Mouse (Mus musculus) c-Kit-positive CD71-positive TER-119-negative erythroid progenitor cells, embryonic 14.5 days (primary cell): ENCODE data around the gene Npc2.

Experiments
- DNase-seq: peaks from one replicate; pipeline ENCODE4 v3.0.0-alpha.2; 2013; ENCODE audit warnings: low read depth

Gene Npc2

DNA sequence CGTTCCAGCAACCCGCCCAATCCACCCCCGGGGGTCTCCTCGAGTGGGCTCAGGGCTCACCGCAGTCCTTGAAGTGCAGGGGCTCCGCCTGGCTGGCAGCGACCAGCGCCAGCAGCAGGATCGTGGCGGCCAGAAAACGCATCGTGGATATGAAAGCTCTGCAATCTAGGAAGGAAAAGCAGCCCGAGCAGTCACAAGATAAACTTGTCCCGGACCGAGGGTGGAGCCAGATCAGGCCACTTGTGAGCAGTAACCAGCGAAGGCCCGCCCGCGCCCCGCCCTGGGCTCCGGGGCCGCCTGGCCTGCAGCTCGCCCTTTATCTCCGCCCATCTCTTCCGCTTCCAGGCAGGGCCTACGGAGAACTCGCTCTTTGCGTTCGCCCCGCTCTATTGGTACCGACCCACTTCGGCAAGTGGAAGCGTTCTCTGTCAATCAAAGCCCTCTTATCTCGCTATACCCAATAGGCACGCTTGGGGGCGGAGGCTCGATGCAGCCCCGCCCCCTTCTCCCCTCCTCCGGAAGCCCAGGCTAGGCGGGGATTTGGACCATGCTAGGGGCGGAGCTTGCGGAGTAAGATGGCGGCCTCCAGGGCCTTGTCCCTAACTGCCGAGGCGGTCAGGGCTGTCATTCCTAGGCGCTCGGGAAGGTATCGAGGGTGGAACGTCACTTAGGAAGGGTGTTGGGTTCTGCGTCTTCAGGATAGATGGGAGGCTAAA is at the start of gene Npc2, which contains the start of gene Isca2:
Gene Npc2 (minus strand): TSS at position 427 of the 716 bp plus-strand sequence.
Gene Isca2 (plus strand): TSS at position 526 of the 716 bp plus-strand sequence.
- peak; percentile 97 for DNase-seq

GRCm38 (mm10) chr12:84819236-84820168 is 46.5 kb upstream of the Npc2 start:
- peak; percentile 58 for DNase-seq

DNA sequence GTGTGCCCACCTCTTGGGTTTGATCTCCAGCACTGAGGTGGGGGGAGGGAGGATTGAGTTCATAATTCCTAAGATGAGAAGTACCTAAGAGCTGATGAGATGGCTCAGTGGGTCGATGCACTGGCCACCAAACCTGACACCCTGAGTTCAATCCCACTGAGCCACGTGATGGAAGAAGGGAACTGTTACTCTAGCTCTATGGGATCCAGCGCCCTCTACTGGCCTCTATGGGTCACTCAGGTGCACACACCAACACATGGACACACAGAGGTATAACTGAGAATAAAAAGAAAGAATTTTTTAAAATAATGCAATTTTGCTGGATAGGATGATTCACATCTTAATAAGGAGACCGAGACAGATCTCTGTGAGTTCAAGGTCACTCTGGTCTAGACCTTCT is 45.5 kb upstream of the Npc2 start:
- DNase-seq: peak; percentile 24

DNA sequence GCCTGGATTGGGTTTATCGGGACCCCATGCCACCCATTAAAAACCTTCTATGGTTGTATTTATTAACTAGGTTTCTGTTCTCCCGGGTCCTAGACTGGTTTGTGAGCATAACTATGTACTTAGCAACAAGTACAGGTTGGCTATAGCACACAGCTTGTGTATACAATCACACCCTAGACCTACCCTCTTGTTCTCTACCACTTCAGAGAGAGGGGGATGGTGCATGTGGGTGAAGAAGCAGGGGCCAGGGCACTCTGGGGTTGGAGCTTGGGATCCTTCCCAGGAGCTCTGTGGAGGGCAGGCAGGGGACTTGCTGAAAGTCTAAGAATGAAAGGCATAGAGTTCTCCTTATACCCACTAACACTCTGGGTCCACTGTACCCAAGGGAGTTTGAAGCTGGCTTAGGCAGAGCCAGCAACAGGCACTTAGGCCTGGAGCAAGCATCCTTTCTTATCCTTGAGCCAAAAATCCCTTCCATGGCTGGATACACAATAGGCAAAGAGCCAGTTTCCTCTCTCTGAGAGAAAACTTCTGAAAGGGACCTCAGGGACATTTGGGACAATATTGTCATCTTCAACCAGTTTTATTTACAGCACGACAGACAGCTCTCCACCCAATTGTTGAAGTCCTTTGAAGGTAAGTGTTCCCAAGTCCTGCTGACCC is 41.8 kb upstream of the Npc2 start:
- no peak for DNase-seq

DNA sequence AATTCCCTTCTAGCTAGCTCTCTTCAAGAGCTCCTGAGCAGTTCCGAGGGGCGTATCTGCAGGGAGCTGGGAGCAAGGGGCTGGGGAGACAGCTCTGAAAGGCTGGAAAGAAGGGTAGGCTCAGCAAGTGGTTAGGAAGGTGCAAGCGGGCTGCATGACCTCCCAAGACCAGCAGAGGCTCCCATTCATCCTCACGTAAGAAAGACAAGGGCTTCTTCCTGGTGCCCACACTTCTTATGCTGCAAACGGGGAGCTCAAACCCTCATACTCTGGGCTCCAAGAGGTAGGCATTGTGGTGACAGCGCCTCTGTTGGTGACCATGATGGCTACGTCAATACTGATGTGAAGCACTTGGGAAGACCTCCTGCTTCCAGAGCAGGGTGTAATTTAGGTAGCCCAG is 40.8 kb upstream of the Npc2 start:
- no peak for DNase-seq

GRCm38 (mm10) chr12:84812004-84812403 is 39.1 kb upstream of the Npc2 start:
- no peak for DNase-seq

GRCm38 (mm10) chr12:84811510-84811909 is 38.6 kb upstream of the Npc2 start:
- no peak for DNase-seq

DNA sequence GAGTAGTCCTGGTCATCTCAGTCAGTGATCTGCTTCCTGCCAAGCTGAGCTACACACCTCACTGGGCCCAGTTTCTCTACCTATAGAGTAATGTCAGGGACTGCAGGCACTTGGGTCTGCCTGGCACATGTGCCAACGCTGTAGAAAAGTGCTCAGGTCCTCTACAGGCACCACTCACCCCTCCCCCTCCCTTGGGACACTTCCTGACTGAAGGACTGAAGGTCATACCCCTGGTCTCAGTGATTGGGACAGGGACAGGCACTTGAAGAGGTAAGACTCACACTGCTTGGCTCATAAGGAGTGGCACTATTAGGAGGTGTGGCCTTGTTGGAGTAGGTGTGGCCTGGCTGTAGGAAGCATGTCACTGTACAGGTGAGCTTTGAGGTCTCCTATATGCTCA is 37.9 kb upstream of the Npc2 start:
- no peak for DNase-seq

GRCm38 (mm10) chr12:84809033-84809432 is 36.1 kb upstream of the Npc2 start:
- DNase-seq: no peak

- no peak for DNase-seq
Observed at GRCm38 (mm10) chr12:84807351-84807750, 34.4 kb upstream of the Npc2 start.

- no peak for DNase-seq
Observed at GRCm38 (mm10) chr12:84806726-84807125, 33.8 kb upstream of the Npc2 start.

- no peak for DNase-seq
Observed at GRCm38 (mm10) chr12:84806010-84806409, 33.1 kb upstream of the Npc2 start.

DNA sequence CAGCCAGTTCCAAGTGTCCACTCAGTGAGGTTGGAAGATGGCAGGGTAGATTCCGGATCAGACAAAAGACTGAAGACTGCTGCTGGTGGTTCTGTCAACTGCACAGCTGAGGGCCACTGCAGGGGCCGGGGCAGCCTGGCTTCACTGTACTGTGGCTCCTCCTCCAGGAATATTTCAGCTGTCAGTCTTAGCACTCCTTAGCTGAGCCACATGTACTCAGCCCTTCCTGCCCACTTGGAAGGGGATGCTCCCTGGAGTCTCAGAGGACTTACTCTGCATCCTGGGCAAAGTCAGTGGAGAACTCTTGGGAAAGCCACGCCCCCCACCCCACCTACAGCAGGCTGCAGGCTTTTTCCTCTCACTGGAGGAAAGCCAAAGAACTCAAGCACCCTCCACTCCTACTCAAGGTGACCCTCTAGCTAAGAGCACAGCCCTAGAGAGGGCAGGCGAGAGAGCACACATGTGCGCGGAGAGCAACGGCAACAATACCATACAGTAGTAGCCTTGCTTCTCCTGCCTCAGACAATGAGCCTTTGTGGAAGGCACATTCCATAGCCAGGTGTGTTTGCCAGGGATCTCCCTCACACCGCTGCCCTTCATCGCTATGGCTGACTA is 32.4 kb upstream of the Npc2 start:
- no peak for DNase-seq

DNA sequence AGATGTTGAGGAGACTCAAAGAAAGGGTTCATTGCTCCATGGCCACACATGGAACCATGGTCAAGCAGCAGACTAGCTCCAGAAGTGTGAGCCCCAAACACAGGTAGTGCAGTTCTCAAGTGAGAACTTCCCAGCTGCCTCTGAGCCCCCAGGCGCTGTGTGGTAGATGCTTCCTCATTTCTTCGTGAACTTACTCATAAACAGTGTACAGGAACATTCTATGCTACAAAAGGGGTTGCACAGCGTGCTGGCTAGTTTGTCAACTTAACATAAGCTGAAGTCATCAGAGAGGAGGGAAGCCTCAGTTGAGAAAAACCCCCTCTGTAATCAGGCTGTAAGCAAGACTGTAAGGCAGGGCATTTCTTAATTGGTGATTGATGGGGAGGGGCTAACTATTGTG is 29.7 kb upstream of the Npc2 start:
- DNase-seq: no peak

- no peak for DNase-seq
Observed at GRCm38 (mm10) chr12:84801532-84802110, 28.7 kb upstream of the Npc2 start.

DNA sequence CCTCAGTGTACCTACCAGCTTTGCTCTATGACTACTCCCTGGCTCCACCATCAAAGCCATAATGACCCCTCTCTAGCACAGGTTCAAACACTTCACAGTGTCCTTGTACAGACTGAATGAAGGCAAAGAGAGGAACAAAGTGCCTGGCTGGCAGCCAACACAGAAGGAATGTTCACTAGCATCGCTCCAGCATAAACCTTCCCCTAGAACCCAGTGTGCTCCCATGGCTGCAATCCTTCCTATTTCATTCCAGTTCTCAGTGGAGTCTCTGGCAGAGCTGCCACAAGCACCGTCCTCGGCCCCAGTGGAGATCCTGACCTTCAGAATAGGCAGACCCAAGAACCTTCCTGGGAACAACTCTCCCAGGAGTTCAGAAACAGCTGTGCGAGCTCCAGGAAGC is 27.5 kb upstream of the Npc2 start:
- no peak for DNase-seq

GRCm38 (mm10) chr12:84799086-84799485 is 26.1 kb upstream of the Npc2 start:
- no peak for DNase-seq

GRCm38 (mm10) chr12:84794647-84795046 is 21.7 kb upstream of the Npc2 start:
- no peak for DNase-seq

DNA sequence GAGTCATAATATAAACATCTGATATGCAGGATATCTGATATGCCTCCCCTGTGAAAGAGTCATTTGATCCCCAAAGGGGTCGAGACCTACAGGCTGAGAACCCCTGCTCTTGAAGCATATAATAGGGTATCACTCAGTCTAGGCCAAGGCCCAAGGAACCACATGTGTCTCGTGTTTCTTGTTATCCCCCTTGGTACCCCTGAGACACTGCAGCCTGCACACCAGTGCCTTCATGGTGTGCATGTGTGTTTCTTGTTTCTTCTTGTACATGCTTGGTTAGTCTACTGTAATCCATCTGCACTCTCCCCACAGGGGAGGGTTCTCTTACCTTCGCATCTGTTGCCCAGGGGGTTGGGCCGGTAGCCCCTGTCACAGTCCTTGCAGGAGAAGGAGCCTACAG is 19.7 kb upstream of the Npc2 start:
- no peak for DNase-seq

DNA sequence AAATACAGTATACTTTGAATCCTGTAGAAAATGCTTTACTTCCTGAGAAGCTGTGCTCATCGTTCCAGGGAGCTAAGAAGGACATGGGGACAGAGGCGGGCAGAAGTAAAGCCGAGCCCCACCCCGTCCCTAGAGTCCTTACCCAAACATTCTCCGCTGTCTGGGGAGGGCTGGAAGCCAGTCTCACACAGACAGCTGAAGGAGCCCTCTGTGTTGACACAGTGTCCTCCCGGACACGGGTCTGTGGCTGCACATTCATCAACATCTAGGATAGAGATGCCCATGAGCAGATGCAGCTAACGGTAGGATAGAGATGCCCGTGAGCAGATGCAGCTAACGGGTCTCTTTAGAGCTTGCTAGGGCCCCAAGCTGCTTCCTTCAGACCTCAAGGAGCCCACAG is 17.9 kb upstream of the Npc2 start:
- no peak for DNase-seq

DNA sequence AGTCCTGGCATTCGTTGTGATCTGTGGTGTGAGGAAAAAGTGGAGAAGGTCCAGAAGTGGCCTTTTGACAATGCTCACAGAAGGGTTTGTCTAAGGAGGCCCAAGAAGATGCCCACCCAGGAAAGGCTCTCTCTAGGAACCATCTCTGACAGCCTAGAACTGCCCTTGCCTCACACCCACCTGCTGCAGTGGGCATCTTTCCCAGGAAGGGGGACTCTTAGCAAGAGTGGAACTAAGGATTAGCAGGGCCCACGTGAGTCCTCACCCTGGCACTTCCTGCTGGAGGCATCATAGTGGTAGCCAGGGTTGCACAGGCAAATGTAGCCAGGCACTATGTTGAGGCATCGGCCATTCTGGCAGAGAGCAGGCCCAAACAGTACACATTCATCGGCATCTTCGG is 13.1 kb upstream of the Npc2 start:
- DNase-seq: no peak
